In genomic region chr14:122214126-122214525, GRCm38 (mm10) we compare ENCODE assay signal across 14 mouse cellular contexts. TPM values are rescaled to one million over a fixed set of nuclear protein-coding genes. Genes with fewer than 3 reads are reported as not detected.
DNase-seq lines count a peak whose midpoint lies in the region; ATAC-seq and TF ChIP-seq lines count a peak whose summit lies in the region.
"Had no signal": no experiment of that assay in that cellular context is flagged by ENCODE, and none has a peak within 500 bp of the region (broad histone marks: within the 10 kb centered on the region; RNA-seq: fewer than 3 reads in every experiment).

No protein-coding gene starts in this region.

- H3K9me3 ChIP-seq in forebrain, embryonic 16.5 days (ENCODE audit: control insufficient read depth, low read length): no peaks in the 10 kb centered on the region
- no peaks in the 10 kb centered on the region for H3K9me3 ChIP-seq in forebrain, embryonic 15.5 days
- H3K9me3 ChIP-seq: embryonic facial prominence, embryonic 13.5 days; embryonic facial prominence, embryonic 15.5 days; forebrain, embryonic 10.5 days; forebrain, embryonic 12.5 days had no signal

- H3K27me3 ChIP-seq in forebrain, embryonic 16.5 days (replicated peaks; ENCODE audit: control insufficient read depth, insufficient read depth, low read length): no peaks in the 10 kb centered on the region
- H3K27me3 ChIP-seq in forebrain, embryonic 15.5 days: no peaks in the 10 kb centered on the region
- H3K27me3 ChIP-seq: embryonic facial prominence, embryonic 13.5 days; embryonic facial prominence, embryonic 15.5 days; forebrain, embryonic 12.5 days had no signal

- H3K4me3 ChIP-seq in forebrain, embryonic 16.5 days (replicated peaks; ENCODE audit: low read length): no peak overlapping the region
- no peak overlapping the region for H3K4me3 ChIP-seq in forebrain, embryonic 15.5 days
- H3K4me3 ChIP-seq: embryonic facial prominence, embryonic 13.5 days; embryonic facial prominence, embryonic 15.5 days; erythroblast, embryonic 14.5 days; forebrain, embryonic 10.5 days; forebrain, embryonic 12.5 days had no signal

- no peak for TF ChIP-seq POLR2A in brain, embryonic 14.5 days (IDR thresholded peaks at IDR 0.05; ENCODE audit: borderline replicate concordance, extremely low read depth, insufficient read depth, insufficient read length, poor library complexity, severe bottlenecking)

- H3K4me1 ChIP-seq in forebrain, embryonic 16.5 days (replicated peaks; ENCODE audit: control insufficient read depth, insufficient read depth, low read length): 0 out of 2 replicates have a peak, but pooled peaks cover 4% of the 10 kb centered on the region
- H3K4me1 ChIP-seq in forebrain, embryonic 15.5 days: no peaks in the 10 kb centered on the region
- H3K4me1 ChIP-seq: embryonic facial prominence, embryonic 13.5 days; embryonic facial prominence, embryonic 15.5 days; forebrain, embryonic 10.5 days; forebrain, embryonic 12.5 days had no signal

- peak; percentile 40 to 61 for DNase-seq in cerebellum, postnatal 14 days
- DNase-seq in cerebellum, postnatal 36 days: no peak
- peak; percentile 41 for DNase-seq in brain, embryonic 14.5 days (ENCODE audit: low read depth)
- DNase-seq in adipocyte (ENCODE audit: low spot score): no peak
- DNase-seq: adrenal gland, adult 8-10 months; adrenal gland, postnatal 14 days; embryo, embryonic 11 days had no signal

- no peak overlapping the region for H3K9ac ChIP-seq in forebrain, embryonic 16.5 days (replicated peaks; ENCODE audit: low read depth, low read length)
- H3K9ac ChIP-seq in forebrain, embryonic 15.5 days (replicated peaks): no peak overlapping the region
- H3K9ac ChIP-seq: embryonic facial prominence, embryonic 13.5 days; embryonic facial prominence, embryonic 15.5 days; forebrain, embryonic 12.5 days had no signal

- WGBS in forebrain, embryonic 16.5 days: 74% methylated on average over 6 of the region's 6 CpGs
- 62% methylated on average over 6 of the region's 6 CpGs for WGBS in forebrain, embryonic 15.5 days

- 0 out of 2 replicates have a peak, but pooled peaks have one; percentile 50 for ATAC-seq in forebrain, embryonic 16.5 days
- no peak for ATAC-seq in forebrain, embryonic 15.5 days (replicated peaks)

- no peaks in the 10 kb centered on the region for H3K36me3 ChIP-seq in forebrain, embryonic 16.5 days (ENCODE audit: control insufficient read depth, insufficient read depth)
- no peaks in the 10 kb centered on the region for H3K36me3 ChIP-seq in forebrain, embryonic 15.5 days
- H3K36me3 ChIP-seq: embryonic facial prominence, embryonic 13.5 days; embryonic facial prominence, embryonic 15.5 days; forebrain, embryonic 10.5 days; forebrain, embryonic 12.5 days had no signal

- H3K4me2 ChIP-seq in forebrain, embryonic 16.5 days (ENCODE audit: low read length): no peak overlapping the region
- no peak overlapping the region for H3K4me2 ChIP-seq in forebrain, embryonic 15.5 days (replicated peaks)
- H3K4me2 ChIP-seq: embryonic facial prominence, embryonic 13.5 days; embryonic facial prominence, embryonic 15.5 days; forebrain, embryonic 12.5 days had no signal

- TF ChIP-seq CTCF in brain, embryonic 14.5 days (IDR thresholded peaks at IDR 0.05; ENCODE audit: borderline replicate concordance, extremely low read depth, insufficient read depth, insufficient read length): no peak

- no peak overlapping the region for H3K27ac ChIP-seq in forebrain, embryonic 16.5 days (ENCODE audit: low read length)
- H3K27ac ChIP-seq in forebrain, embryonic 15.5 days (replicated peaks): no peak overlapping the region
- H3K27ac ChIP-seq: embryonic facial prominence, embryonic 13.5 days; embryonic facial prominence, embryonic 15.5 days; forebrain, embryonic 10.5 days; forebrain, embryonic 12.5 days had no signal

RNA-seq across cellular contexts. Expression of gene Clybl, which starts 32.6 kb away (rescaled TPM):
- 7.5 and 8.4 TPM in 2 replicates for polyA plus RNA-seq in forebrain, embryonic 16.5 days (2015; fragmentation: Nextera tagmentation; extraction: Ambion mirVana)
- polyA plus RNA-seq in forebrain, embryonic 15.5 days (2015; fragmentation: Nextera tagmentation; extraction: Ambion mirVana): 10.5 and 12.4 TPM in 2 replicates
- 10.1 and 11.7 TPM in 2 replicates for polyA plus RNA-seq in brain, embryonic 14.5 days (2012; rRNA removed)

Comparison
In these comparisons a context has a peak if more than half of its experiments do, and no peak if none do; other contexts are left out.
1. DNase-seq: peak in cerebellum, postnatal 14 days (2 of 2) and brain, embryonic 14.5 days (single experiment); none in cerebellum, postnatal 36 days (0 of 2) and adipocyte (single experiment).